In genomic region chr5:26597991-26598390, GRCm38 (mm10) we compare ENCODE assay signal across 22 mouse cellular contexts.
A peak's percentile ranks its signal among the peaks of the same experiment; 100 is the strongest.
DNase-seq lines count a peak whose midpoint lies in the region; TF ChIP-seq lines count a peak whose summit lies in the region.
"Had no signal": no experiment of that assay in that cellular context is flagged by ENCODE, and none has a peak within 500 bp of the region (broad histone marks: within the 10 kb centered on the region; RNA-seq: fewer than 3 reads in every experiment).

No protein-coding gene starts in this region.

- intact Hi-C loops in left cerebral cortex, postnatal 4 days (cut with DNase I) = no loop called here
- intact Hi-C loops in left cerebral cortex, postnatal 10 days (cut with DNase I) = no loop called here

- no peak overlapping the region for H3K4me3 ChIP-seq in cerebellum, adult 2 months (replicated peaks; ENCODE audit: insufficient read depth, low read depth, low read length)
- no peak overlapping the region for H3K4me3 ChIP-seq in olfactory bulb, adult 2 months (ENCODE audit: insufficient read depth, low read depth, low read length)
- H3K4me3 ChIP-seq: embryonic facial prominence, embryonic 12.5 days; embryonic facial prominence, embryonic 15.5 days; gastrocnemius, adult 2 months; hindbrain, embryonic 12.5 days; hindbrain, embryonic 15.5 days had no signal

- TF ChIP-seq CTCF in cerebellum, adult 2 months (IDR thresholded peaks at IDR 0.05; ENCODE audit: borderline replicate concordance, insufficient read depth, low read depth, low read length) = no peak
- no peak for TF ChIP-seq CTCF in olfactory bulb, adult 2 months (IDR thresholded peaks at IDR 0.05; ENCODE audit: insufficient read depth, low read depth, low read length)

- no peaks in the 10 kb centered on the region for H3K27me3 ChIP-seq in cerebellum, adult 2 months (ENCODE audit: control insufficient read depth, insufficient read depth, low read length)
- H3K27me3 ChIP-seq: CH12.LX; embryonic facial prominence, embryonic 12.5 days; embryonic facial prominence, embryonic 15.5 days; hindbrain, embryonic 12.5 days; hindbrain, embryonic 15.5 days; Patski had no signal

- peaks cover 3% of the 10 kb centered on the region; the same call in 1 of the 2 replicates for H3K4me1 ChIP-seq in cerebellum, adult 2 months (ENCODE audit: control insufficient read depth, insufficient read depth, low read length)
- H3K4me1 ChIP-seq in olfactory bulb, adult 2 months (ENCODE audit: control insufficient read depth, insufficient read depth, low read length) = no peaks in the 10 kb centered on the region; the same call in 1 of the 2 replicates
- H3K4me1 ChIP-seq: embryonic facial prominence, embryonic 12.5 days; embryonic facial prominence, embryonic 15.5 days; hindbrain, embryonic 12.5 days; hindbrain, embryonic 15.5 days had no signal

- no peak overlapping the region for H3K27ac ChIP-seq in cerebellum, adult 2 months (ENCODE audit: insufficient read depth, low read length)
- peak overlapping the region; percentile 68 for H3K27ac ChIP-seq in olfactory bulb, adult 2 months (ENCODE audit: insufficient read depth, low read depth, low read length)
- H3K27ac ChIP-seq: embryonic facial prominence, embryonic 12.5 days; embryonic facial prominence, embryonic 15.5 days; gastrocnemius, adult 2 months; hindbrain, embryonic 12.5 days; hindbrain, embryonic 15.5 days had no signal

- no peak for TF ChIP-seq POLR2A in cerebellum, adult 2 months (IDR thresholded peaks at IDR 0.05; ENCODE audit: borderline replicate concordance, insufficient read depth, low read length)
- no peak for TF ChIP-seq POLR2A in olfactory bulb, adult 2 months (IDR thresholded peaks at IDR 0.05; ENCODE audit: insufficient read depth, low read depth, low read length)

- peak; percentile 18 to 29 for DNase-seq in cerebellum, adult 2 months
- no peak for DNase-seq in cerebellum, adult 11-12 months
- peak; percentile 13 for DNase-seq in left cerebral cortex, postnatal 4 days
- no peak for DNase-seq in left cerebral cortex, postnatal 10 days (ENCODE audit: extremely low spot score in 1 of 2, low spot score in 2 of 2)
- peak; percentile 73 to 85 for DNase-seq in cerebellum, postnatal 14 days
- DNase-seq in kidney, postnatal 10 days = no peak
- no peak for DNase-seq in adipocyte (ENCODE audit: low spot score)
- DNase-seq: adrenal gland, adult 2 months; adrenal gland, postnatal 14 days; B cell, adult 2 months; forebrain, postnatal 0 days; gastrocnemius, adult 2 months; gastrocnemius, postnatal 14 days; heart, adult 11 months; kidney, adult 8-10 months had no signal

- WGBS in cerebellum, adult 2 months = 53% methylated on average over 2 of the region's 2 CpGs
- 79% methylated on average over 2 of the region's 2 CpGs for WGBS in olfactory bulb, adult 2 months

Comparison
In these comparisons a context has a peak if more than half of its experiments do, and no peak if none do; other contexts are left out.
1. DNase-seq: peak in cerebellum, adult 2 months (2 of 2), left cerebral cortex, postnatal 4 days (single experiment) and cerebellum, postnatal 14 days (2 of 2); none in cerebellum, adult 11-12 months (single experiment), left cerebral cortex, postnatal 10 days (0 of 2), kidney, postnatal 10 days (single experiment) and adipocyte (single experiment).